Mouse (Mus musculus) ES-Bruce4 (cell line): ENCODE results near the gene F2r.

Source experiments
- CTCF ChIP-seq: IDR thresholded peaks from one replicate; pipeline ENCODE4 v1.8.1; 2011; ENCODE audit warnings: low read depth, low read length
- EP300 ChIP-seq: IDR thresholded peaks from 2 replicates; pipeline ENCODE4 v1.6.1; 2011; ENCODE audit warnings: low read depth, low read length; ENCODE audit not compliant: insufficient read depth
- POLR2A ChIP-seq: IDR thresholded peaks from one replicate; pipeline ENCODE4 v1.8.1; 2011; ENCODE audit warnings: low read length; ENCODE audit not compliant: insufficient read depth

GRCm38 (mm10) chr13:95569326-95569725, 49.0 kb downstream of the F2r start:
- TF ChIP-seq POLR2A, result no peak
- no peak for TF ChIP-seq CTCF
- no peak for TF ChIP-seq EP300
